Comparison of ENCODE assay signal across 8 mouse cellular contexts in genomic region chr19:44265300-44265699, GRCm38 (mm10). TPM values are rescaled to one million over a fixed set of nuclear protein-coding genes. Genes with fewer than 3 reads are reported as not detected.
DNase-seq lines count a peak whose midpoint lies in the region; ATAC-seq and TF ChIP-seq lines count a peak whose summit lies in the region.

No protein-coding gene starts in this region.

- no peak overlapping the region for H3K4me3 ChIP-seq in midbrain, embryonic 11.5 days (ENCODE audit: low read depth, low read length)
- H3K4me3 ChIP-seq in midbrain, embryonic 14.5 days (replicated peaks; ENCODE audit: low read depth, low read length) = no peak overlapping the region
- H3K4me3 ChIP-seq in myocyte = no peak overlapping the region
- H3K4me3 ChIP-seq in kidney, adult 2 months (ENCODE audit: insufficient read depth, low read depth, low read length) = no peak overlapping the region

- ATAC-seq in midbrain, embryonic 11.5 days (ENCODE audit: low FRiP score) = no peak
- no peak for ATAC-seq in midbrain, embryonic 14.5 days (ENCODE audit: low FRiP score, low TSS enrichment)

- no peaks in the 10 kb centered on the region for H3K9me3 ChIP-seq in midbrain, embryonic 11.5 days (ENCODE audit: control insufficient read depth, low read length)
- H3K9me3 ChIP-seq in midbrain, embryonic 14.5 days (ENCODE audit: control insufficient read depth, low read length) = no peaks in the 10 kb centered on the region

- 57% methylated on average over 7 of the region's 7 CpGs for WGBS in midbrain, embryonic 11.5 days
- 48% methylated on average over 7 of the region's 7 CpGs for WGBS in midbrain, embryonic 14.5 days
- WGBS in kidney, adult 2 months = 74% methylated on average over 7 of the region's 7 CpGs

- H3K4me1 ChIP-seq in midbrain, embryonic 11.5 days (ENCODE audit: control insufficient read depth, insufficient read depth, low read length) = peaks cover 11% of the 10 kb centered on the region
- H3K4me1 ChIP-seq in midbrain, embryonic 14.5 days (ENCODE audit: control insufficient read depth, insufficient read depth, low read length) = peaks cover 7% of the 10 kb centered on the region; the same call in 1 of the 2 replicates
- no peaks in the 10 kb centered on the region for H3K4me1 ChIP-seq in kidney, adult 2 months (ENCODE audit: control insufficient read depth, insufficient read depth, low read length)

- no peaks in the 10 kb centered on the region for H3K79me2 ChIP-seq in myocyte (ENCODE audit: control insufficient read depth, insufficient read depth)

- no peak overlapping the region for H3K27ac ChIP-seq in midbrain, embryonic 11.5 days (ENCODE audit: low read depth, low read length)
- no peak overlapping the region for H3K27ac ChIP-seq in midbrain, embryonic 14.5 days (replicated peaks; ENCODE audit: low read depth, low read length)
- H3K27ac ChIP-seq in kidney, adult 2 months (ENCODE audit: insufficient read depth, low read depth, low read length) = no peak overlapping the region

- DNase-seq in midbrain, embryonic 11.5 days (ENCODE audit: low spot score, missing footprints) = peak; percentile 76
- no peak for DNase-seq in midbrain, embryonic 14.5 days
- peak; percentile 89 for DNase-seq in adipocyte (ENCODE audit: low spot score)
- peak; percentile 59 for DNase-seq in gastrocnemius, postnatal 14 days
- no peak for DNase-seq in layer of hippocampus, postnatal 14 days (ENCODE audit: low spot score in 2 of 2)
- no peak for DNase-seq in urinary bladder, postnatal 25 days (ENCODE audit: low spot score)
- DNase-seq in kidney, adult 2 months = no peak

- intact Hi-C loops in gastrocnemius, postnatal 14 days (cut with DNase I; ENCODE audit: low total_unique reads) = no loop called here

- TF ChIP-seq CTCF in kidney, adult 2 months (conservative IDR thresholded peaks at IDR 0.05; ENCODE audit: insufficient read depth, insufficient read length, low read depth, low read length) = no peak

- H3ac ChIP-seq in myocyte (ENCODE audit: control insufficient read depth, insufficient read length) = no peak overlapping the region

- H3K27me3 ChIP-seq in midbrain, embryonic 11.5 days (ENCODE audit: control insufficient read depth, insufficient read depth, low read length) = no peaks in the 10 kb centered on the region
- no peaks in the 10 kb centered on the region for H3K27me3 ChIP-seq in midbrain, embryonic 14.5 days (ENCODE audit: control insufficient read depth, insufficient read depth, low read length)
- H3K27me3 ChIP-seq in myocyte (ENCODE audit: control insufficient read depth, insufficient read depth, insufficient read length) = no peaks in the 10 kb centered on the region
- H3K27me3 ChIP-seq in kidney, adult 2 months (replicated peaks; ENCODE audit: control insufficient read depth, insufficient read depth, low read length) = no peaks in the 10 kb centered on the region

- H3K4me2 ChIP-seq in midbrain, embryonic 11.5 days = no peak overlapping the region
- H3K4me2 ChIP-seq in midbrain, embryonic 14.5 days (ENCODE audit: low read length) = no peak overlapping the region
- H3K4me2 ChIP-seq in myocyte (ENCODE audit: low read depth) = peak overlapping the region; percentile 58

- H3K9ac ChIP-seq in midbrain, embryonic 11.5 days (ENCODE audit: low read length) = no peak overlapping the region
- H3K9ac ChIP-seq in midbrain, embryonic 14.5 days (replicated peaks; ENCODE audit: low read length) = no peak overlapping the region

- H3K36me3 ChIP-seq in midbrain, embryonic 11.5 days (ENCODE audit: control insufficient read depth, insufficient read depth, low read length) = no peaks in the 10 kb centered on the region
- H3K36me3 ChIP-seq in midbrain, embryonic 14.5 days (ENCODE audit: control insufficient read depth, insufficient read depth, low read length) = no peaks in the 10 kb centered on the region
- H3K36me3 ChIP-seq in myocyte (ENCODE audit: control insufficient read depth, insufficient read depth) = no peaks in the 10 kb centered on the region
- H3K36me3 ChIP-seq in kidney, adult 2 months (ENCODE audit: control insufficient read depth, insufficient read depth, low read length) = no peaks in the 10 kb centered on the region

- TF ChIP-seq POLR2A in myocyte (IDR thresholded peaks at IDR 0.05; ENCODE audit: insufficient read length, low read depth) = no peak
- no peak for TF ChIP-seq POLR2A in kidney, adult 2 months (IDR thresholded peaks at IDR 0.05; ENCODE audit: low read depth, low read length)

TF ChIP-seq in myocyte, 11 proteins besides CTCF, POLR2A, EP300 and RAD21:
- no peak for TF ChIP-seq TCF12 (IDR thresholded peaks at IDR 0.05; ENCODE audit: insufficient read depth, poor library complexity, severe bottlenecking)
- no peak for TF ChIP-seq POLR2AphosphoS2 (IDR thresholded peaks at IDR 0.05; ENCODE audit: insufficient read length, low read depth)
- TF ChIP-seq REST (IDR thresholded peaks at IDR 0.05; ENCODE audit: insufficient read depth, insufficient read length) = no peak
- no peak for TF ChIP-seq E2F4 (IDR thresholded peaks at IDR 0.05; ENCODE audit: insufficient read depth)
- TF ChIP-seq SRF (IDR thresholded peaks at IDR 0.05; ENCODE audit: control insufficient read depth, insufficient read length, low read depth) = no peak
- no peak for TF ChIP-seq MAX (IDR thresholded peaks at IDR 0.05; ENCODE audit: low read depth)
- peak; percentile 74 for TF ChIP-seq USF1 (IDR thresholded peaks at IDR 0.05; ENCODE audit: low read depth)
- no peak for TF ChIP-seq CEBPB (IDR thresholded peaks at IDR 0.05; ENCODE audit: insufficient read depth, poor library complexity, severe bottlenecking)
- TF ChIP-seq MYOD1 (IDR thresholded peaks at IDR 0.05; ENCODE audit: control insufficient read depth in 1 of 3, insufficient read length in 2 of 3, low read depth in 2 of 3) = no peak

RNA-seq across cellular contexts. Expression of gene Scd2, which starts 28.2 kb away (rescaled TPM):
- 353 and 358 TPM in 2 replicates for polyA plus RNA-seq in midbrain, embryonic 11.5 days (2014; fragmentation: Nextera tagmentation; extraction: Ambion mirVana)
- polyA plus RNA-seq in midbrain, embryonic 14.5 days (2014; fragmentation: Nextera tagmentation; extraction: Ambion mirVana) = 194 and 281 TPM in 2 replicates
- total RNA-seq in gastrocnemius, postnatal 14 days (2021) = 10 to 100 TPM; 22.8 to 54.0 TPM
- 868 TPM for polyA plus RNA-seq in myocyte (2012; fragmentation: generic; extraction: Trizol)
- total RNA-seq in layer of hippocampus, postnatal 14 days (2021) = 100 to 1,000 TPM; 702 to 713 TPM
- 61.3 and 63.9 TPM in 2 replicates for polyA plus RNA-seq in kidney, adult 2 months (2012; rRNA removed)

Comparison
In these comparisons a context has a peak if more than half of its experiments do, and no peak if none do; other contexts are left out.
1. DNase-seq: peak in midbrain, embryonic 11.5 days (single experiment), adipocyte (single experiment) and gastrocnemius, postnatal 14 days (single experiment); none in midbrain, embryonic 14.5 days (single experiment), layer of hippocampus, postnatal 14 days (0 of 2), urinary bladder, postnatal 25 days (single experiment) and kidney, adult 2 months (single experiment).